Mouse (Mus musculus): ENCODE measurements around the gene Ddx39b. TPM values are rescaled to one million over a fixed set of nuclear protein-coding genes. Genes with fewer than 3 reads are reported as not detected.

The Ddx39b gene
- total RNA-seq (2014; fragmentation: Nextera tagmentation): 488 and 550 TPM in 2 replicates
- total RNA-seq (2017): 211 and 221 TPM in 2 replicates

- peak; percentile 70 for ATAC-seq (replicated peaks; ENCODE audit: low FRiP score, low TSS enrichment, poor library complexity, severe bottlenecking)
These were observed at the start of gene Ddx39b for GRCm38 (mm10) chr17:35241305-35242014. Gene Ddx39b, plus strand, starts transcription at chr17:35241746.

GRCm38 (mm10) chr17:35192924-35193323 lies 48.6 kb upstream of the Ddx39b start:
- no peak for ATAC-seq (replicated peaks; ENCODE audit: low FRiP score, low TSS enrichment, poor library complexity, severe bottlenecking)

- ATAC-seq (replicated peaks; ENCODE audit: low FRiP score, low TSS enrichment, poor library complexity, severe bottlenecking): no peak
These were observed 47.4 kb upstream of the Ddx39b start, which contains the start of gene Ltb for GRCm38 (mm10) chr17:35193881-35194843. Gene Ltb, plus strand, starts transcription at chr17:35194439.

- ATAC-seq (replicated peaks; ENCODE audit: low FRiP score, low TSS enrichment, poor library complexity, severe bottlenecking): no peak
These were observed 46.5 kb upstream of the Ddx39b start for GRCm38 (mm10) chr17:35194844-35195630.

- peak; percentile 92 for ATAC-seq (replicated peaks; ENCODE audit: low FRiP score, low TSS enrichment, poor library complexity, severe bottlenecking)
These were observed 45.8 kb upstream of the Ddx39b start for GRCm38 (mm10) chr17:35195631-35196320.

GRCm38 (mm10) chr17:35196321-35196641 lies 45.3 kb upstream of the Ddx39b start:
- ATAC-seq (replicated peaks; ENCODE audit: low FRiP score, low TSS enrichment, poor library complexity, severe bottlenecking): no peak

- no peak for ATAC-seq (replicated peaks; ENCODE audit: low FRiP score, low TSS enrichment, poor library complexity, severe bottlenecking)
These were observed 44.4 kb upstream of the Ddx39b start for GRCm38 (mm10) chr17:35197126-35197525.

GRCm38 (mm10) chr17:35198029-35198428 lies 43.5 kb upstream of the Ddx39b start:
- ATAC-seq (replicated peaks; ENCODE audit: low FRiP score, low TSS enrichment, poor library complexity, severe bottlenecking): no peak

GRCm38 (mm10) chr17:35198946-35199345 lies 42.6 kb upstream of the Ddx39b start:
- no peak for ATAC-seq (replicated peaks; ENCODE audit: low FRiP score, low TSS enrichment, poor library complexity, severe bottlenecking)

GRCm38 (mm10) chr17:35200398-35200797 lies 41.1 kb upstream of the Ddx39b start:
- peak; percentile 46 for ATAC-seq (replicated peaks; ENCODE audit: low FRiP score, low TSS enrichment, poor library complexity, severe bottlenecking)

GRCm38 (mm10) chr17:35201128-35201527 lies 40.4 kb upstream of the Ddx39b start:
- ATAC-seq (replicated peaks; ENCODE audit: low FRiP score, low TSS enrichment, poor library complexity, severe bottlenecking): no peak

GRCm38 (mm10) chr17:35201787-35202186 lies 39.8 kb upstream of the Ddx39b start, which contains the start of gene Tnf:
Gene Tnf, minus strand, starts transcription at chr17:35202007.
- ATAC-seq (replicated peaks; ENCODE audit: low FRiP score, low TSS enrichment, poor library complexity, severe bottlenecking): no peak

- ATAC-seq (replicated peaks; ENCODE audit: low FRiP score, low TSS enrichment, poor library complexity, severe bottlenecking): no peak
These were observed 39.1 kb upstream of the Ddx39b start for GRCm38 (mm10) chr17:35202442-35202841.

- ATAC-seq (replicated peaks; ENCODE audit: low FRiP score, low TSS enrichment, poor library complexity, severe bottlenecking): no peak
These were observed 36.8 kb upstream of the Ddx39b start, which contains the start of gene Lta for GRCm38 (mm10) chr17:35204494-35205379. Gene Lta, minus strand, starts transcription at chr17:35205351.

GRCm38 (mm10) chr17:35205380-35205769 lies 36.2 kb upstream of the Ddx39b start:
- no peak for ATAC-seq (replicated peaks; ENCODE audit: low FRiP score, low TSS enrichment, poor library complexity, severe bottlenecking)

- ATAC-seq (replicated peaks; ENCODE audit: low FRiP score, low TSS enrichment, poor library complexity, severe bottlenecking): no peak
These were observed 31.6 kb upstream of the Ddx39b start for GRCm38 (mm10) chr17:35209785-35210535.

GRCm38 (mm10) chr17:35210593-35210992 lies 31.0 kb upstream of the Ddx39b start:
- no peak for ATAC-seq (replicated peaks; ENCODE audit: low FRiP score, low TSS enrichment, poor library complexity, severe bottlenecking)

All from megakaryocyte-erythroid progenitor cell, adult 5-6 weeks (primary cell).